Mouse (Mus musculus): ENCODE results near the gene Tmem212. TPM values are rescaled to one million over a fixed set of nuclear protein-coding genes. Genes with fewer than 3 reads are reported as not detected.

The Tmem212 gene
- polyA plus RNA-seq, 2 experiments from 2014 or later = not detected

GRCm38 (mm10) chr3:27842856-27843255 is 53.3 kb downstream of the Tmem212 start:
- ATAC-seq = no peak

GRCm38 (mm10) chr3:27840311-27840710 is 55.9 kb downstream of the Tmem212 start:
- no peak for ATAC-seq

DNA sequence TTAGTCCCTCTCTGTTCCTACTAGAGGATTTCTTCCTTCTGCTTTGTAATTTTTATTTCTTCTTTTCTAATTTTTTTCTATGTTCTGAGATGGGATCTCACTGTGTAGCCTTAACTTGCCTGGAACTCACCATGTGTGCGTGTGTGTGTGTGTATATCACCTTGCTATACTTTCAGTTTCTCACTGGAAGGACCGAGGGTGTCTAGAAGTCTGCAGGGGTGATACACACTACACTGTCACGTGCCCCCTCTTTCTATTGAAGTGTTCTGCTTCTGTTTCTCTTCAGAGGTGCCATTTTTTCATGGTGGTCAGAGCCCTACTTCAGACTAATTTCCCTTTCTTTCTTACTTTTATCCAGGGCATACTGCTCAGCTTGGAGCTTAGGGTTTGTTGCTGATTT is 56.4 kb downstream of the Tmem212 start:
- ATAC-seq = no peak

GRCm38 (mm10) chr3:27839231-27839630 is 56.9 kb downstream of the Tmem212 start:
- no peak for ATAC-seq

- ATAC-seq = no peak
Measured at GRCm38 (mm10) chr3:27836297-27836696, 59.9 kb downstream of the Tmem212 start.

- no peak for ATAC-seq
Measured at GRCm38 (mm10) chr3:27835786-27836185, 60.4 kb downstream of the Tmem212 start.

GRCm38 (mm10) chr3:27828755-27829154 is 67.4 kb downstream of the Tmem212 start:
- no peak for ATAC-seq

DNA sequence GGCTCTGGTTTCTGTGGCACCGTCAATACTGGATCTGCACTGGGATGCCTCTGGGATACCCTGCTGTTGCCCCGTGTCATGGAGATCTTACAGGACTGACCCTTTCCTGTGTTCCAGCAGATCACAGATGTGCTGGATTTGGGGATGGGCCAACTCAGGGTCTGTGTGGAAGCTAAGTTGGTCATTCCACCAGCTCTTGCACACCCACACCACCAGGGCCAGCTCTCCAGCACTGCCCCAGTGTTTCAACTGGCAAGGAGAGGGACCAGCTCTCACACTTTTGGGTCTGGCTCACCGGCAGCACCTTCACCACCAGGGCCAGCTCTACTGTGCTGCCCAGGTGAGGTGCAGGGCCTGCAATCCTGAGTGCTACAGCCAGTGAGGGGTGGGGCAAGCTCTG is 68.9 kb downstream of the Tmem212 start:
- ATAC-seq = no peak

DNA sequence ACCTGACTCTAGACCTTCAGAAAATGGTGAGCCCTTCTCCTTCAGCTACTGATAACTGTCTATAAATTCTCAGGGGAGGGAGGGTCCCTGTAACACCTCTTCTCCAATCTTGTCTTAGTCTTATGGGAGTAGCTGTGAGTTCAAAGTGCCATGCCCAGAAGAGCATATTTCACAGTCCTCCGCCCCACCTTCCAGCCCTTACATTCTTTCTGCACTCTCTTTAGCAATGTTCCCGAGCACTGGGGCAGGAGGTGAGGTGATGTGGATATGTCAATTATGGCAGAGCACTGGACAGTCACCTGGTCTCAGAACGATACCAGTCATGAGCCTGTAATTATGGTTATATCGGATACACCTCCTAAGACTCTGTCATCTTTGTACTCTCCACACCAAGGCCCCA is 70.2 kb downstream of the Tmem212 start:
- ATAC-seq = no peak

Other genes starting within 250 kb of the Tmem212 start
- under 1 TPM; 0.17 to 0.81 TPM for gene Fndc3b, start 185.1 kb downstream of the Tmem212 start, polyA plus RNA-seq (2017; shearing (Covaris generic))
- under 1 TPM; 0.11 to 0.25 TPM for gene Pld1, start 42.3 kb upstream of the Tmem212 start, polyA plus RNA-seq (2017; shearing (Covaris generic))